Mouse (Mus musculus) neutrophil, adult 83 days (primary cell): ENCODE measurements around the gene Sult2a3. TPM values are rescaled to one million over a fixed set of nuclear protein-coding genes. Genes with fewer than 3 reads are reported as not detected.

Source experiments
- total RNA-seq, 2 experiments: library from RNA; stranded (reverse); gene quantifications; one replicate each; pipeline ENCODE4 v1.2.4; 2023

The Sult2a3 gene
- total RNA-seq, result not detected

DNA sequence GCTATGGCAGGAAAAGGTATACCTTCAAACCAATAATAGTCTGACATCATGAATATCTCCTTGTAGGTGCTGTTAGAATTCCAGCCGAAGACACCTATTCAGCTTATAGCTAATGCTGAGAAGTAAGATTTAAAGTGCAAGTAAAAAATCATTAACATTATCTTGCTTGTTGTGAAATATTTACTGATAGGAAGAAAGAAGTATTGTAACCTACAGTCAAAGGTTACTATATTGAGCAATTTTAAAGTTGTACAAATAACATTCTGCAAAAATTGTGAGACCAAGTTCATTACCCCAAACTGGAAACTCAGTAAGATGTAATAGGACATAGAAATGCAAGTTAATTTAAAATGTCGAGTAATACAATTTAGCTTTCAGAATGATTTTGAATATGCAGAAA is at the start of gene Sult2a3:
Gene Sult2a3, minus strand, starts transcription at position 101 of the 400 bp plus-strand sequence.

Other genes starting within 250 kb of the Sult2a3 start
- gene Sult2a4, start 133.4 kb downstream of the Sult2a3 start, total RNA-seq, result not detected
- not detected for gene Sult2a6, start 131.8 kb upstream of the Sult2a3 start, total RNA-seq
- not detected for gene Obox8, start 210.5 kb upstream of the Sult2a3 start, total RNA-seq